ENCODE assay signal across 17 mouse cellular contexts in genomic region chr9:32899801-32900200, GRCm38 (mm10).
DNase-seq lines count a peak whose midpoint lies in the region; ATAC-seq and TF ChIP-seq lines count a peak whose summit lies in the region.
"Had no signal": no experiment of that assay in that cellular context is flagged by ENCODE, and none has a peak within 500 bp of the region (broad histone marks: within the 10 kb centered on the region; RNA-seq: fewer than 3 reads in every experiment).

No protein-coding gene starts in this region.

- no peaks in the 10 kb centered on the region for H3K36me3 ChIP-seq in liver, adult 2 months (ENCODE audit: control insufficient read depth, insufficient read depth, low read length)
- no peaks in the 10 kb centered on the region for H3K36me3 ChIP-seq in liver, embryonic 11.5 days (ENCODE audit: control insufficient read depth, insufficient read depth, low read length)
- H3K36me3 ChIP-seq: intestine, embryonic 15.5 days; limb, embryonic 15.5 days; midbrain, embryonic 13.5 days had no signal

- intact Hi-C loops in gastrocnemius, adult 2 months (cut with DNase I), result no loop called here

- TF ChIP-seq POLR2A in liver, adult 2 months (IDR thresholded peaks at IDR 0.05; ENCODE audit: extremely low read depth, insufficient read depth, low read length), result no peak

- H3K27ac ChIP-seq in gastrocnemius, adult 2 months, result peak overlapping the region; percentile 79
- no peak overlapping the region for H3K27ac ChIP-seq in liver, adult 2 months (replicated peaks; ENCODE audit: insufficient read depth, low read depth, low read length)
- no peak overlapping the region for H3K27ac ChIP-seq in liver, embryonic 11.5 days (ENCODE audit: low read depth, low read length)
- H3K27ac ChIP-seq: intestine, embryonic 15.5 days; limb, embryonic 15.5 days; macrophage; midbrain, embryonic 13.5 days had no signal

- no peaks in the 10 kb centered on the region for H3K27me3 ChIP-seq in liver, adult 2 months (ENCODE audit: control insufficient read depth, insufficient read depth, low read length)
- H3K27me3 ChIP-seq in liver, embryonic 11.5 days (replicated peaks; ENCODE audit: control insufficient read depth, insufficient read depth, low read length), result no peaks in the 10 kb centered on the region
- H3K27me3 ChIP-seq: intestine, embryonic 15.5 days; limb, embryonic 15.5 days; midbrain, embryonic 13.5 days had no signal

- 16% methylated on average over 4 of the region's 4 CpGs for WGBS in liver, adult 2 months
- 39% methylated on average over 4 of the region's 4 CpGs for WGBS in liver, embryonic 11.5 days

- no peak overlapping the region for H3K9ac ChIP-seq in liver, adult 2 months (ENCODE audit: low read depth, low read length)
- no peak overlapping the region for H3K9ac ChIP-seq in liver, embryonic 11.5 days (ENCODE audit: low read depth, low read length)
- H3K9ac ChIP-seq: intestine, embryonic 15.5 days; limb, embryonic 15.5 days; midbrain, embryonic 13.5 days had no signal

- DNase-seq in gastrocnemius, adult 2 months, result peak; percentile 19
- DNase-seq in gastrocnemius, postnatal 4 days (ENCODE audit: low spot score in 2 of 2), result no peak
- peak; percentile 73 for DNase-seq in liver, adult 2 months (ENCODE audit: extremely low read depth, low read depth, low spot score)
- DNase-seq in liver, embryonic 11.5 days (ENCODE audit: low spot score), result no peak
- DNase-seq in embryo, embryonic 9.5 days (ENCODE audit: extremely low spot score), result peak; percentile 56
- peak; percentile 24 for DNase-seq in mesoderm, embryonic 11.5 days (ENCODE audit: low read depth, low spot score)
- no peak for DNase-seq in cerebellum, postnatal 4 days (ENCODE audit: low spot score in 2 of 2)
- no peak for DNase-seq in thymus, postnatal 14 days
- DNase-seq: adrenal gland, adult 8-10 months; B cell, adult 2 months; cerebellum, adult 9-11 months; kidney, postnatal 10 days; thymus, adult 18-20 months had no signal

- H3K4me1 ChIP-seq in liver, adult 2 months (ENCODE audit: control insufficient read depth, insufficient read depth, low read length), result peaks cover 5% of the 10 kb centered on the region
- no peaks in the 10 kb centered on the region for H3K4me1 ChIP-seq in liver, embryonic 11.5 days (replicated peaks; ENCODE audit: control insufficient read depth, insufficient read depth, low read length)
- H3K4me1 ChIP-seq: intestine, embryonic 15.5 days; limb, embryonic 15.5 days; midbrain, embryonic 13.5 days had no signal

- H3K79me2 ChIP-seq in liver, adult 2 months (ENCODE audit: control insufficient read depth, insufficient read depth, low read length), result no peaks in the 10 kb centered on the region

- no peak for TF ChIP-seq CTCF in gastrocnemius, adult 2 months (IDR thresholded peaks at IDR 0.05)
- no peak for TF ChIP-seq CTCF in liver, adult 2 months (IDR thresholded peaks at IDR 0.05; ENCODE audit: low read depth, low read length)

- no peak for ATAC-seq in liver, embryonic 11.5 days (replicated peaks; ENCODE audit: low FRiP score)
- ATAC-seq: intestine, embryonic 15.5 days; midbrain, embryonic 13.5 days had no signal

- H3K9me3 ChIP-seq in liver, embryonic 11.5 days (ENCODE audit: control insufficient read depth, low read length), result no peaks in the 10 kb centered on the region
- H3K9me3 ChIP-seq: intestine, embryonic 15.5 days; limb, embryonic 15.5 days; midbrain, embryonic 13.5 days had no signal

- H3K4me3 ChIP-seq in gastrocnemius, adult 2 months, result no peak overlapping the region
- no peak overlapping the region for H3K4me3 ChIP-seq in liver, adult 2 months (ENCODE audit: insufficient read depth, low read depth, low read length)
- no peak overlapping the region for H3K4me3 ChIP-seq in liver, embryonic 11.5 days (ENCODE audit: low read depth, low read length)
- H3K4me3 ChIP-seq: intestine, embryonic 15.5 days; limb, embryonic 15.5 days; midbrain, embryonic 13.5 days had no signal

- H3K4me2 ChIP-seq in liver, embryonic 11.5 days, result no peak overlapping the region
- H3K4me2 ChIP-seq: intestine, embryonic 15.5 days; limb, embryonic 15.5 days; midbrain, embryonic 13.5 days had no signal

Comparison
In these comparisons a context has a peak if more than half of its experiments do, and no peak if none do; other contexts are left out.
1. DNase-seq: peak in gastrocnemius, adult 2 months (single experiment), liver, adult 2 months (single experiment), embryo, embryonic 9.5 days (single experiment) and mesoderm, embryonic 11.5 days (single experiment); none in gastrocnemius, postnatal 4 days (0 of 2), liver, embryonic 11.5 days (single experiment), cerebellum, postnatal 4 days (0 of 2) and thymus, postnatal 14 days (single experiment).